Mouse (Mus musculus): ENCODE data around the gene Pcx.

DNA sequence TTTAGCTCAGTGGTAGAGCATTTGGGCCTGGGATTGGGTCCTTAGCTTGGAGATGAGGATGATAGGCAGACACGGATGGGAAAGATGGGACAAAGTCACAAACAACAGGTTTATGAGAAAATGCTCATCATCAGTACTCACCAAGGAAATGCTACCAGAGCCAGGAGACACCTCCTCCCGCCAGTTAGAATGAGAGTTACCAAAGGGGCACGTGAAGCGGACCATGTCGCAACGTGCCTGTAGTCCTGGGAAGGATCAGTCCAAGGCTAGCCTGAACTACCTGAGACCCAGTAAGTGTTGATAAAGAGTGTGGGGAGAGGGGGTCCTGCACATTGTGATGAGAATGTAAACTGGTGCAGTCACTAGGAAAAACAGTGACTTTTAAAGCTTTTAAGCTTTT lies 60.5 kb downstream of the Pcx start:
- TF ChIP-seq POLR2A (IDR thresholded peaks at IDR 0.05; ENCODE audit: low read depth, low read length) (no peak), CTCF (conservative IDR thresholded peaks at IDR 0.05; ENCODE audit: insufficient read depth, insufficient read length, low read depth, low read length) (no peak)

Measured in kidney, adult 2 months (tissue).